Mouse (Mus musculus) midbrain, postnatal 0 days (tissue): ENCODE data around the gene A1bg. TPM values are rescaled to one million over a fixed set of nuclear protein-coding genes. Genes with fewer than 3 reads are reported as not detected.

ENCODE experiments used
- ATAC-seq: fragments of 200-750 bp; cut with Nextera tagmentation; 2 replicates; pipeline ENCODE4 v1.8.0; 2017; ENCODE audit warnings: moderate number of reproducible peaks, mild to moderate bottlenecking, moderate TSS enrichment, moderate library complexity; ENCODE audit not compliant: low FRiP score
- DNase-seq: peaks from one replicate; pipeline ENCODE4 v3.0.0-alpha.2; 2015; ENCODE audit warnings: low spot score
- H3K27ac ChIP-seq: fragments of 300-500 bp; sonication (generic); 2 replicates; pipeline ENCODE4 v1.5.1; 2014; ENCODE audit warnings: low read depth, mild to moderate bottlenecking, low read length, mixed read lengths
- H3K27me3 ChIP-seq: fragments of 300-500 bp; sonication (generic); 2 replicates; pipeline ENCODE4 v1.6.1; 2014; ENCODE audit warnings: low read length, control low read depth, mixed read lengths; ENCODE audit not compliant: insufficient read depth
- H3K36me3 ChIP-seq: fragments of 300-500 bp; sonication (generic); 2 replicates; pipeline ENCODE4 v1.6.1; 2014; ENCODE audit warnings: low read length, control low read depth, mixed read lengths; ENCODE audit not compliant: insufficient read depth
- H3K4me1 ChIP-seq: fragments of 300-500 bp; sonication (generic); 2 replicates; pipeline ENCODE4 v1.6.1; 2014; ENCODE audit warnings: mild to moderate bottlenecking, control low read depth, antibody characterized with exemption, low read length, mixed read lengths; ENCODE audit not compliant: insufficient read depth
- H3K4me2 ChIP-seq: fragments of 300-500 bp; sonication (generic); 2 replicates; pipeline ENCODE4 v1.6.1; 2014; ENCODE audit warnings: low read depth, mild to moderate bottlenecking, low read length, mixed read lengths; ENCODE audit not compliant: poor library complexity, severe bottlenecking
- H3K4me3 ChIP-seq: fragments of 300-500 bp; sonication (generic); 2 replicates; pipeline ENCODE4 v1.5.1; 2014; ENCODE audit warnings: low read depth, mild to moderate bottlenecking, low read length, moderate library complexity
- H3K9ac ChIP-seq: fragments of 300-500 bp; sonication (generic); replicated peaks from 2 replicates; pipeline ENCODE4 v1.6.1; 2014; ENCODE audit warnings: mild to moderate bottlenecking, low read length, moderate library complexity, mixed read lengths; ENCODE audit not compliant: poor library complexity, severe bottlenecking
- H3K9me3 ChIP-seq: fragments of 300-500 bp; sonication (generic); 2 replicates; pipeline ENCODE4 v1.6.1; 2016; ENCODE audit warnings: low read length, control low read depth
- CTCF ChIP-seq: IDR thresholded peaks from 2 replicates; pipeline ENCODE4 v1.5.1; 2016; ENCODE audit warnings: antibody characterized with exemption, mild to moderate bottlenecking
- WGBS: fragments of 180-500 bp; shearing (Covaris S2); extraction: QIAGEN DNeasy Blood & Tissue Kit; methylation state at CpG from one replicate; pipeline ENCODE4 v1.1.7; 2014; 5-methylcytosine and 5-hydroxymethylcytosine counted together
- polyA plus RNA-seq: library from polyadenylated mRNA; unstranded; fragments of >200 nt; fragmentation: Nextera tagmentation; extraction: Ambion mirVana; gene quantifications from 2 replicates; pipeline ENCODE4 v1.2.1, GENCODE M21; 2015
- total RNA-seq: library from RNA; depleted of rRNA; stranded (reverse); fragments of >200 nt; gene quantifications from 2 replicates; pipeline ENCODE4 v1.2.3, GENCODE M21; 2014; rRNA removed

A1bg gene
- total and polyA plus RNA-seq, 2 experiments from 2014 or later = not detected

- no peak overlapping the region for H3K4me3 ChIP-seq
- H3K36me3 ChIP-seq = no peaks in the 10 kb centered on the region
- no peak for TF ChIP-seq CTCF
- no peak overlapping the region for H3K27ac ChIP-seq
- H3K27me3 ChIP-seq = no peaks in the 10 kb centered on the region
- no peaks in the 10 kb centered on the region; the same call in 1 of the 2 replicates for H3K4me1 ChIP-seq
- WGBS = 72% methylated on average over 1 of the region's 1 CpGs
- ATAC-seq = no peak
- no peak overlapping the region for H3K9ac ChIP-seq
- no peak for DNase-seq
- no peaks in the 10 kb centered on the region for H3K9me3 ChIP-seq
- H3K4me2 ChIP-seq = no peak overlapping the region
Observed at GRCm38 (mm10) chr15:60855112-60855511, 67.7 kb downstream of the A1bg start.

GRCm38 (mm10) chr15:60854151-60854550, 68.7 kb downstream of the A1bg start:
- DNase-seq = no peak
- H3K27me3 ChIP-seq = no peaks in the 10 kb centered on the region
- no peak overlapping the region for H3K9ac ChIP-seq
- ATAC-seq = no peak
- no peak for TF ChIP-seq CTCF
- 85% methylated on average over 4 of the region's 4 CpGs for WGBS
- H3K36me3 ChIP-seq = no peaks in the 10 kb centered on the region
- H3K4me2 ChIP-seq = no peak overlapping the region
- H3K4me3 ChIP-seq = no peak overlapping the region
- H3K4me1 ChIP-seq = no peaks in the 10 kb centered on the region; the same call in 1 of the 2 replicates
- no peaks in the 10 kb centered on the region for H3K9me3 ChIP-seq
- no peak overlapping the region for H3K27ac ChIP-seq

- H3K4me2 ChIP-seq = 0 out of 2 replicates have a peak within 1 kb of the TSS, but pooled peaks have one; percentile 6
Observed at GRCm38 (mm10) chr15:60853231-60853999, 69.4 kb downstream of the A1bg start, which contains the start of gene Fam84b. Fam84b (minus strand) TSS chr15:60853778.

DNA sequence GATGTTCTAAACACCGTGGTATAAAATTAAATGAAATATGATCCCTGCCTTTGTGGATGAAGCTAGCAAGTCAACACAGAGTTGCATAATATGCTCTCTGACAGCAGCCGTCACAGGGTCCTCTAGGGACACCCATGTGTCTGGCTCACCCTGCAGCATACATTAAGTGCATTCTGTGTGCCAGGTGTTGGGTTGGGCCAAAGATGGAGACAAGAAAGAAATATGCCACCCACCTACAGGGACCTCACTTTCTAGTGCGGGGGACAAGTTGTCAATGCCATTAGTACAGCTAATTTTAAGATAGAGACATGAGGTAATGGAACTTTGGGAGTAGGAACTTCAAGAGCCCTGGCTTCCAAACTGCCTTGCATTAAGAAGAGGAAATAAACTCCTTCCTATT, 74.2 kb downstream of the A1bg start:
- Histone ChIP-seq H3K9me3 (no peaks in the 10 kb centered on the region), H3K9ac (no peak overlapping the region), H3K36me3 (no peaks in the 10 kb centered on the region), H3K27me3 (no peaks in the 10 kb centered on the region), H3K4me3 (no peak overlapping the region), H3K4me1 (no peaks in the 10 kb centered on the region; the same call in 1 of the 2 replicates), H3K27ac (no peak overlapping the region), H3K4me2 (no peak overlapping the region)
- DNase-seq (no peak), ATAC-seq (no peak)
- no peak for TF ChIP-seq CTCF
- 70% methylated on average over 3 of the region's 3 CpGs for WGBS

More at GRCm38 (mm10) chr15:60853231-60853999, 69.4 kb downstream of the A1bg start, which contains the start of gene Fam84b:
- no peak within 1 kb of the TSS for H3K9ac ChIP-seq
- TF ChIP-seq CTCF = no peak
- ATAC-seq (peak; percentile 47; the same call in 1 of the 2 replicates), DNase-seq (peak; percentile 32)
- WGBS = 25% methylated on average over 17 of the region's 17 CpGs
- H3K9me3 ChIP-seq = no peaks in the 10 kb centered on the region
- no peaks in the 10 kb centered on the region; the same call in 1 of the 2 replicates for H3K4me1 ChIP-seq
- H3K4me3 ChIP-seq = no peak within 1 kb of the TSS
- H3K27ac ChIP-seq = no peak within 1 kb of the TSS
- H3K36me3 ChIP-seq = no peaks in the 10 kb centered on the region
- no peaks in the 10 kb centered on the region for H3K27me3 ChIP-seq

Other genes starting within 250 kb of the A1bg start
- gene Fam84b, start 69.2 kb downstream of the A1bg start, total RNA-seq = 15.4 and 16.6 TPM in 2 replicates
- 4.1 and 5.2 TPM in 2 replicates for gene Fam84b, start 69.2 kb downstream of the A1bg start, polyA plus RNA-seq